ENCODE assay signal across 20 mouse cellular contexts in the genomic region with DNA sequence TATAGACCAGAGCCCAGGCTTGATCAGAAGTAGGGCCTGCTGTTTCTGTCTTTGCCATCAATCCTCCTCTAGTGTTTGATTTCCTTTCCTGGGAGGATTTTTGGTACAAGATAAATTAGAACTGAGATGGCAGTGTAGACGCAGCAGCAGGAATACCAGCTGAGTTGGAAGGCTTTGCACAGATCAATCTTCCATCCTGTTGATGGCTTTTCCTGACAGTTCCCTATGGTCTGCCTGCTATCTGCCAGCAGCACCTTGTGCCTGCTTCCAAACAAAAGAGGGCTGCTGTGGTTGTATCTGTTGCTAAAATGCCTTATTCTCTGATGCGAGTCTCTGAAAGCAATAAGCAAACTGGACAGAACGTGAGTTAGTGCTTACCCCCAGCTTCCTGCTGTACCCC.
DNase-seq lines count a peak whose midpoint lies in the region; ATAC-seq lines count a peak whose summit lies in the region.
"Had no signal": no experiment of that assay in that cellular context is flagged by ENCODE, and none has a peak within 500 bp of the region (broad histone marks: within the 10 kb centered on the region; RNA-seq: fewer than 3 reads in every experiment).

No protein-coding gene starts in this region.

- H3K36me3 ChIP-seq in forebrain, embryonic 13.5 days (ENCODE audit: poor library complexity, severe bottlenecking): no peaks in the 10 kb centered on the region
- no peaks in the 10 kb centered on the region for H3K36me3 ChIP-seq in forebrain, embryonic 10.5 days (replicated peaks)
- H3K36me3 ChIP-seq in midbrain, embryonic 13.5 days: peaks cover 6% of the 10 kb centered on the region; the same call in 1 of the 2 replicates
- H3K36me3 ChIP-seq in midbrain, embryonic 10.5 days: no peaks in the 10 kb centered on the region
- H3K36me3 ChIP-seq in hindbrain, embryonic 16.5 days (ENCODE audit: control insufficient read depth, insufficient read depth, low read length): no peaks in the 10 kb centered on the region
- peaks cover 3% of the 10 kb centered on the region; the same call in 1 of the 2 replicates for H3K36me3 ChIP-seq in neural tube, embryonic 15.5 days
- H3K36me3 ChIP-seq in limb, embryonic 10.5 days: no peaks in the 10 kb centered on the region
- H3K36me3 ChIP-seq: limb, embryonic 12.5 days; stomach, embryonic 15.5 days had no signal

- H3K27me3 ChIP-seq in forebrain, embryonic 13.5 days: no peaks in the 10 kb centered on the region
- no peaks in the 10 kb centered on the region for H3K27me3 ChIP-seq in forebrain, embryonic 10.5 days (ENCODE audit: poor library complexity, severe bottlenecking)
- no peaks in the 10 kb centered on the region for H3K27me3 ChIP-seq in midbrain, embryonic 13.5 days
- H3K27me3 ChIP-seq in midbrain, embryonic 10.5 days (ENCODE audit: low read depth, poor library complexity, severe bottlenecking): no peaks in the 10 kb centered on the region
- H3K27me3 ChIP-seq in hindbrain, embryonic 16.5 days (replicated peaks; ENCODE audit: control insufficient read depth, insufficient read depth, low read length): no peaks in the 10 kb centered on the region
- H3K27me3 ChIP-seq in neural tube, embryonic 15.5 days (replicated peaks): no peaks in the 10 kb centered on the region
- H3K27me3 ChIP-seq in limb, embryonic 10.5 days (ENCODE audit: low read depth, poor library complexity, severe bottlenecking): no peaks in the 10 kb centered on the region
- H3K27me3 ChIP-seq: limb, embryonic 12.5 days; stomach, embryonic 15.5 days had no signal

- ATAC-seq in forebrain, embryonic 13.5 days: peak; percentile 45; the same call in 1 of the 2 replicates
- no peak for ATAC-seq in midbrain, embryonic 13.5 days
- peak; percentile 56 for ATAC-seq in hindbrain, embryonic 16.5 days
- peak; percentile 47 for ATAC-seq in neural tube, embryonic 15.5 days (ENCODE audit: low FRiP score)
- no peak for ATAC-seq in erythroblast, adult 5-6 weeks (replicated peaks; ENCODE audit: low FRiP score, poor library complexity, severe bottlenecking)

- H3K4me2 ChIP-seq in forebrain, embryonic 13.5 days: no peak overlapping the region
- H3K4me2 ChIP-seq in midbrain, embryonic 13.5 days (replicated peaks): no peak overlapping the region
- no peak overlapping the region for H3K4me2 ChIP-seq in hindbrain, embryonic 16.5 days (ENCODE audit: low read length)
- no peak overlapping the region for H3K4me2 ChIP-seq in neural tube, embryonic 15.5 days
- H3K4me2 ChIP-seq: heart, embryonic 11.5 days; limb, embryonic 12.5 days; stomach, embryonic 15.5 days had no signal

- DNase-seq in forebrain, embryonic 10.5 days (ENCODE audit: extremely low spot score, low spot score): no peak
- no peak for DNase-seq in midbrain, embryonic 10.5 days (ENCODE audit: low spot score)
- no peak for DNase-seq in limb, embryonic 10.5 days (ENCODE audit: low spot score)
- DNase-seq: adrenal gland, adult 2 months; cerebellum, adult 9-10 months; heart, postnatal 10 days; kidney, adult 9 months; kidney, postnatal 25 days; thymus, adult 18-20 months; thymus, postnatal 4 days had no signal

- H3K4me1 ChIP-seq in forebrain, embryonic 13.5 days: 0 out of 2 replicates have a peak, but pooled peaks cover 10% of the 10 kb centered on the region
- H3K4me1 ChIP-seq in forebrain, embryonic 10.5 days: no peaks in the 10 kb centered on the region
- peaks cover 13% of the 10 kb centered on the region for H3K4me1 ChIP-seq in midbrain, embryonic 13.5 days (replicated peaks)
- H3K4me1 ChIP-seq in midbrain, embryonic 10.5 days: peaks cover 10% of the 10 kb centered on the region; the same call in 1 of the 2 replicates
- no peaks in the 10 kb centered on the region for H3K4me1 ChIP-seq in hindbrain, embryonic 16.5 days (ENCODE audit: control insufficient read depth, insufficient read depth, low read depth, low read length)
- peaks cover 10% of the 10 kb centered on the region for H3K4me1 ChIP-seq in neural tube, embryonic 15.5 days
- H3K4me1 ChIP-seq in limb, embryonic 10.5 days: no peaks in the 10 kb centered on the region
- H3K4me1 ChIP-seq: limb, embryonic 12.5 days; stomach, embryonic 15.5 days had no signal

- WGBS in forebrain, embryonic 13.5 days: 74% methylated on average over 3 of the region's 3 CpGs
- 81% methylated on average over 3 of the region's 3 CpGs for WGBS in forebrain, embryonic 10.5 days
- whole genome bisulfite sequencing in midbrain, embryonic 13.5 days: 53% methylated on average over 3 of the region's 3 CpGs
- 75% methylated on average over 3 of the region's 3 CpGs for WGBS in midbrain, embryonic 10.5 days
- 49% methylated on average over 3 of the region's 3 CpGs for WGBS in hindbrain, embryonic 16.5 days
- WGBS in neural tube, embryonic 15.5 days: 43% methylated on average over 3 of the region's 3 CpGs
- 66% methylated on average over 3 of the region's 3 CpGs for WGBS in limb, embryonic 10.5 days

- no peaks in the 10 kb centered on the region for H3K9me3 ChIP-seq in forebrain, embryonic 13.5 days (replicated peaks)
- no peaks in the 10 kb centered on the region for H3K9me3 ChIP-seq in forebrain, embryonic 10.5 days
- no peaks in the 10 kb centered on the region for H3K9me3 ChIP-seq in midbrain, embryonic 13.5 days
- H3K9me3 ChIP-seq in midbrain, embryonic 10.5 days (replicated peaks): no peaks in the 10 kb centered on the region
- H3K9me3 ChIP-seq in hindbrain, embryonic 16.5 days (ENCODE audit: control insufficient read depth, low read length): no peaks in the 10 kb centered on the region
- no peaks in the 10 kb centered on the region for H3K9me3 ChIP-seq in neural tube, embryonic 15.5 days (replicated peaks)
- no peaks in the 10 kb centered on the region for H3K9me3 ChIP-seq in limb, embryonic 10.5 days (replicated peaks)
- H3K9me3 ChIP-seq: limb, embryonic 12.5 days; stomach, embryonic 15.5 days had no signal

- no peak overlapping the region for H3K4me3 ChIP-seq in forebrain, embryonic 13.5 days
- H3K4me3 ChIP-seq in forebrain, embryonic 10.5 days: no peak overlapping the region
- no peak overlapping the region for H3K4me3 ChIP-seq in midbrain, embryonic 13.5 days (replicated peaks)
- H3K4me3 ChIP-seq in midbrain, embryonic 10.5 days: no peak overlapping the region
- H3K4me3 ChIP-seq in hindbrain, embryonic 16.5 days (ENCODE audit: low read length): no peak overlapping the region
- no peak overlapping the region for H3K4me3 ChIP-seq in neural tube, embryonic 15.5 days (replicated peaks)
- no peak overlapping the region for H3K4me3 ChIP-seq in limb, embryonic 10.5 days
- H3K4me3 ChIP-seq: erythroblast, embryonic 14.5 days; limb, embryonic 12.5 days; stomach, embryonic 15.5 days had no signal

- H3K9ac ChIP-seq in forebrain, embryonic 13.5 days: no peak overlapping the region
- peak overlapping the region; percentile 29; the same call in 1 of the 2 replicates for H3K9ac ChIP-seq in midbrain, embryonic 13.5 days (replicated peaks)
- H3K9ac ChIP-seq in hindbrain, embryonic 16.5 days (ENCODE audit: low read depth, low read length): no peak overlapping the region
- no peak overlapping the region for H3K9ac ChIP-seq in neural tube, embryonic 15.5 days (replicated peaks)
- H3K9ac ChIP-seq: limb, embryonic 12.5 days; liver, embryonic 14.5 days; stomach, embryonic 15.5 days had no signal

- H3K27ac ChIP-seq in forebrain, embryonic 13.5 days: peak overlapping the region; percentile 36
- H3K27ac ChIP-seq in forebrain, embryonic 10.5 days: no peak overlapping the region
- peak overlapping the region; percentile 82 for H3K27ac ChIP-seq in midbrain, embryonic 13.5 days
- H3K27ac ChIP-seq in midbrain, embryonic 10.5 days (replicated peaks): no peak overlapping the region; the same call in 1 of the 2 replicates
- H3K27ac ChIP-seq in hindbrain, embryonic 16.5 days (ENCODE audit: low read depth, low read length): peak overlapping the region; percentile 45; the same call in 1 of the 2 replicates
- H3K27ac ChIP-seq in neural tube, embryonic 15.5 days (replicated peaks): peak overlapping the region; percentile 60
- no peak overlapping the region for H3K27ac ChIP-seq in limb, embryonic 10.5 days
- H3K27ac ChIP-seq: limb, embryonic 12.5 days; liver, embryonic 14.5 days; stomach, embryonic 15.5 days had no signal

Comparison
In these comparisons a context has a peak if more than half of its experiments do, and no peak if none do; other contexts are left out.
1. H3K27ac ChIP-seq: peak in forebrain, embryonic 13.5 days (single experiment), midbrain, embryonic 13.5 days (single experiment), hindbrain, embryonic 16.5 days (single experiment) and neural tube, embryonic 15.5 days (single experiment); none in forebrain, embryonic 10.5 days (single experiment), midbrain, embryonic 10.5 days (single experiment) and limb, embryonic 10.5 days (single experiment).
2. ATAC-seq: peak in forebrain, embryonic 13.5 days (single experiment), hindbrain, embryonic 16.5 days (single experiment) and neural tube, embryonic 15.5 days (single experiment); none in midbrain, embryonic 13.5 days (single experiment) and erythroblast, adult 5-6 weeks (single experiment).